Mouse (Mus musculus) kidney, embryonic 14.5 days (tissue): ENCODE measurements at regions not wholly inside any gene's neighbourhood (a gene's known extent, or its start where the extent isn't known, plus 50 kb on each side); places are given as distances from the start of the nearest gene placed in this dataset.

ENCODE experiments used
- ATAC-seq: fragments of 200-750 bp; cut with Nextera tagmentation; 2 replicates; pipeline ENCODE4 v1.8.0; 2017; ENCODE audit warnings: moderate number of reproducible peaks, mild to moderate bottlenecking, moderate TSS enrichment, moderate library complexity; ENCODE audit not compliant: low FRiP score, low TSS enrichment
- H3K27ac ChIP-seq: fragments of 300-500 bp; sonication (generic); 2 replicates; pipeline ENCODE4 v1.5.1; 2014; ENCODE audit warnings: low read depth, mild to moderate bottlenecking, low read length, moderate library complexity, mixed read lengths
- H3K27me3 ChIP-seq: fragments of 300-500 bp; sonication (generic); 2 replicates; pipeline ENCODE4 v1.6.1; 2014; ENCODE audit warnings: mild to moderate bottlenecking, low read length; ENCODE audit not compliant: control insufficient read depth, insufficient read depth
- H3K36me3 ChIP-seq: fragments of 300-500 bp; sonication (generic); 2 replicates; pipeline ENCODE4 v1.6.1; 2014; ENCODE audit warnings: low read length, mixed read lengths; ENCODE audit not compliant: control insufficient read depth, insufficient read depth
- H3K4me1 ChIP-seq: fragments of 300-500 bp; sonication (generic); 2 replicates; pipeline ENCODE4 v1.6.1; 2014; ENCODE audit warnings: low read length, mixed read lengths; ENCODE audit not compliant: control insufficient read depth, insufficient read depth
- H3K4me2 ChIP-seq: fragments of 300-500 bp; sonication (generic); replicated peaks from 2 replicates; pipeline ENCODE4 v1.6.1; 2014; ENCODE audit warnings: low read depth, mild to moderate bottlenecking, low read length
- H3K4me3 ChIP-seq: fragments of 300-500 bp; sonication (generic); 2 replicates; pipeline ENCODE4 v1.5.1; 2014; ENCODE audit warnings: mild to moderate bottlenecking, low read length
- H3K9ac ChIP-seq: fragments of 300-500 bp; sonication (generic); 2 replicates; pipeline ENCODE4 v1.6.1; 2014; ENCODE audit warnings: low read depth, mild to moderate bottlenecking, low read length, moderate library complexity
- H3K9me3 ChIP-seq: fragments of 300-500 bp; sonication (generic); 2 replicates; pipeline ENCODE4 v1.6.1; 2016; ENCODE audit warnings: low read length; ENCODE audit not compliant: control insufficient read depth
- WGBS: fragments of 180-500 bp; shearing (Covaris S2); extraction: QIAGEN DNeasy Blood & Tissue Kit; methylation state at CpG from one replicate; pipeline ENCODE4 v1.1.7; 2014; 5-methylcytosine and 5-hydroxymethylcytosine counted together

GRCm38 (mm10) chr19:28770419-28770818 lies 64.4 kb upstream of the Slc1a1 start:
- Histone ChIP-seq H3K27me3 (no peaks in the 10 kb centered on the region), H3K4me1 (no peaks in the 10 kb centered on the region), H3K36me3 (no peaks in the 10 kb centered on the region), H3K4me3 (no peak overlapping the region), H3K27ac (no peak overlapping the region), H3K4me2 (no peak overlapping the region), H3K9ac (no peak overlapping the region), H3K9me3 (no peaks in the 10 kb centered on the region)
- ATAC-seq = no peak
- 84% methylated on average over 12 of the region's 12 CpGs for WGBS

GRCm38 (mm10) chr19:28771836-28772235 lies 63.0 kb upstream of the Slc1a1 start:
- H3K4me3 ChIP-seq = no peak overlapping the region
- 42% methylated on average over 7 of the region's 7 CpGs for WGBS
- no peak overlapping the region for H3K4me2 ChIP-seq
- H3K27me3 ChIP-seq = no peaks in the 10 kb centered on the region
- no peak overlapping the region for H3K9ac ChIP-seq
- H3K36me3 ChIP-seq = no peaks in the 10 kb centered on the region
- no peaks in the 10 kb centered on the region for H3K4me1 ChIP-seq
- H3K27ac ChIP-seq = no peak overlapping the region
- no peak for ATAC-seq
- H3K9me3 ChIP-seq = no peaks in the 10 kb centered on the region

GRCm38 (mm10) chr19:28772840-28773570 lies 61.8 kb upstream of the Slc1a1 start:
- Histone ChIP-seq H3K4me2 (no peak overlapping the region), H3K9me3 (no peaks in the 10 kb centered on the region), H3K4me3 (no peak overlapping the region), H3K9ac (no peak overlapping the region), H3K27ac (no peak overlapping the region), H3K4me1 (no peaks in the 10 kb centered on the region), H3K27me3 (no peaks in the 10 kb centered on the region), H3K36me3 (no peaks in the 10 kb centered on the region)
- 54% methylated on average over 9 of the region's 9 CpGs for WGBS
- no peak for ATAC-seq

- no peak overlapping the region for H3K4me3 ChIP-seq
- H3K36me3 ChIP-seq = no peaks in the 10 kb centered on the region
- no peak overlapping the region for H3K9ac ChIP-seq
- no peaks in the 10 kb centered on the region for H3K27me3 ChIP-seq
- no peak overlapping the region for H3K27ac ChIP-seq
- H3K4me2 ChIP-seq = no peak overlapping the region
- ATAC-seq = peak; percentile 71; the same call in 1 of the 2 replicates
- 32% methylated on average over 4 of the region's 4 CpGs for WGBS
- no peaks in the 10 kb centered on the region for H3K9me3 ChIP-seq
- no peaks in the 10 kb centered on the region for H3K4me1 ChIP-seq
Observed at GRCm38 (mm10) chr19:28776868-28777267, 58.0 kb upstream of the Slc1a1 start.

DNA sequence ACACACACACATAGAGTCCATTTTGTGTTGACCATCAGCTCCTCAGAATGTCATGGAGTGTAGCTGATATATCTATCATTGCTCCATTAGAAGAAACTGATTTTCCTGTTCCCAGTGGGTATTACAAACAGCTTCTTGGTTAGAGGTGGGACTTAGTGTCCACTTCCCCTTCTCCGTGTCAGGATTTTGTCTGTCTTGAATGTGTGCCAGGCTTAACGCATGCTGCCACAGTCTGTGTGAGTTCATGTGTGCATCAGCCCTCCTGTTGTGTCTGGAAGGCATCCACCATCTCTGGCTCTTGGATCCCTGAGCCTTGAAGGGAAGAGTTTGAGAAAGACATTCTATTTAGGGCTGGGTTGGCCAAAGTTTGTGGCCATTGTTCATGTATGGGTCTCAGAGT lies 57.2 kb upstream of the Slc1a1 start:
- Histone ChIP-seq H3K9me3 (no peaks in the 10 kb centered on the region), H3K27ac (no peak overlapping the region), H3K4me1 (no peaks in the 10 kb centered on the region), H3K4me3 (no peak overlapping the region), H3K36me3 (no peaks in the 10 kb centered on the region), H3K9ac (no peak overlapping the region), H3K27me3 (no peaks in the 10 kb centered on the region), H3K4me2 (no peak overlapping the region)
- no peak for ATAC-seq
- WGBS = 68% methylated on average over 2 of the region's 2 CpGs

DNA sequence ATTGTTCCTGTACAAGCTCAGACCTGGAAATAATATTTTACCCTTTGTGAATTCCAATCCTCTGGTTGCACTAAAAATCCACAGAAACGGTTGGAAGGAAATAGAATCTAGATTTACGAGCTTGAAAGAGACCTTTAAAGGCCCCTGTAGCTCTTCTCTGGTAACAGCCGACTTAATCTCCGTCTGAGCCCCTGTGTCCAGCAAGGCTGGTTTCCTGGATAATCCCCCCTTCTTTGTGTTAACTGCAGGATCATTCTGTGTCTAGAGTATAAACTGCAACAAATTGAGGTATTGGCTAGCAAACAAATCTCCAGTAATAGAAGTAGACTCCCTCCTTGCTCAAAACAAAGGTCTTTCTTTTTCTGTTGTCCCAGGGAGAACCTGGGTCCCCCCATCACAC lies 56.5 kb upstream of the Slc1a1 start:
- no peak for ATAC-seq
- no peaks in the 10 kb centered on the region for H3K27me3 ChIP-seq
- no peak overlapping the region for H3K4me3 ChIP-seq
- H3K9me3 ChIP-seq = no peaks in the 10 kb centered on the region
- H3K9ac ChIP-seq = no peak overlapping the region
- no peak overlapping the region for H3K4me2 ChIP-seq
- WGBS = 21% methylated on average over 4 of the region's 4 CpGs
- H3K36me3 ChIP-seq = no peaks in the 10 kb centered on the region
- no peaks in the 10 kb centered on the region for H3K4me1 ChIP-seq
- no peak overlapping the region for H3K27ac ChIP-seq

- Histone ChIP-seq H3K27me3 (no peaks in the 10 kb centered on the region), H3K27ac (no peak overlapping the region), H3K9me3 (no peaks in the 10 kb centered on the region), H3K36me3 (no peaks in the 10 kb centered on the region), H3K9ac (no peak overlapping the region), H3K4me2 (no peak overlapping the region), H3K4me1 (no peaks in the 10 kb centered on the region), H3K4me3 (no peak overlapping the region)
- WGBS = 78% methylated on average over 2 of the region's 2 CpGs
- ATAC-seq = no peak
Observed at GRCm38 (mm10) chr19:28781971-28782370, 52.9 kb upstream of the Slc1a1 start.
